Mouse (Mus musculus): ENCODE data around the gene Gm3248.
"Not testable (repeated sequence)": the region's sequence is repeated elsewhere in the genome, so short reads cannot be mapped to it uniquely, and the experiment has no call there.

Gene Gm3248

DNA sequence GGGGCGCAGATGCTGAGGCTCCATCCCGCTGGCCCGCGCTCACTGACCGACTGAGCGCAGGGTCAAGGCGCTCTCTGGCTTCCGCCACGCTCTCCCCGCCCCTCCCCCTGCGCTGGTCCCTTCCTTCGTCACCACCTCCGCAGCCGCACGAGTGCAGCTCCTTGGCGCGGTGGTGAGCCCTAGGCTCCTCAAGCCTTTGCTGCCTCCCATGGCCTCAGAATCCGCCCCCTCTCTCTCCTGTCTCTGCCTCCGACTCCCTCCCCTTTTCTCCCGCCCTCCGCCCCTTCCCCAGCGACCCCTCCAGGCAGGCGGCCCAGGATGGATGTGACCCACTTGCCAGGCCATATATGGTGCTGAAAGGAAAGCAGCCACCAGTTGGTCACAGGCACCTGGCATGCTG, at the start of gene Gm3248:
Gm3248 (minus strand) TSS at position 111 of the 400 bp plus-strand sequence.
- DNase-seq = peak; percentile 7

DNA sequence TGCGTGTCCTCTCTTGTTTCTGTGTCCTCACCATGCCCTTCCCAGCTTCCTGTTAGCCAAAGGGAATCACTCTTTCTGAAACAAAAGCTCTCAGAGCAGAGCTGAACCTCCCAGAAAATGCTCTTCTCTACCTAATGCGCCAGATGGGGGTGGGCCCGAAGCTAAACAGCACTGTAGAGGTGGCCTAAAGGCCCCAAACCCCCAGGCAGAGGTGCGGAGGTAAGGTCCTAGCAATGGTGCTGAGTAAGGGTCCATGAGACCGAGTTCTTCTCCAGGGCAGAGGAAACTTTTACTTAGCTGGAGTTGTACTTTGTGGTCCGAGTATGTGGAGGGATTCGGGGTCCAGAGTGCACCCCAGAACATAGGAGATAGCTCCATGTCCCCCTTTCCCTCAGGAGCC, 25.6 kb upstream of the Gm3248 start:
- peak; percentile 1 for DNase-seq

DNA sequence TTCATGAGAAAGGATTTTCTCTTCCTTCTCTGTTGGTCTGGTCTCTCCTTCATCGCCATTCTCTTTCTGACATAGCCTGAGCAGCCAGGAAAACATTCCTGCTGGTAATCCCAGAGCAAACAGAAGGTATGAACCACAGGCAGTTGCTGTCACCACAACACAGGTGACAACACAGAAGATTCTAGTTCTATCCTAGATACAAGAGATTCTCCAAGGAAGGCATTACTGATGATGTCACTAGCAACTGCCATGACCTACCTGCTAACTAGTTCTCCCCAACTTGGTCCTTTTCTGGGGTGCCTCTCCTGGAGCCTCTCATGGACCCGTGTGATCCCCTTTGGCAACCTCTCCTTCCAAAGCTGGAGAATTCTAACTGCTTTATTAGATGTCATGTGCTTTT, 17.5 kb upstream of the Gm3248 start, which contains the start of gene Gm3453:
Gm3453 (minus strand) TSS at position 101 of the 400 bp plus-strand sequence.
- DNase-seq = not testable (repeated sequence)

DNA sequence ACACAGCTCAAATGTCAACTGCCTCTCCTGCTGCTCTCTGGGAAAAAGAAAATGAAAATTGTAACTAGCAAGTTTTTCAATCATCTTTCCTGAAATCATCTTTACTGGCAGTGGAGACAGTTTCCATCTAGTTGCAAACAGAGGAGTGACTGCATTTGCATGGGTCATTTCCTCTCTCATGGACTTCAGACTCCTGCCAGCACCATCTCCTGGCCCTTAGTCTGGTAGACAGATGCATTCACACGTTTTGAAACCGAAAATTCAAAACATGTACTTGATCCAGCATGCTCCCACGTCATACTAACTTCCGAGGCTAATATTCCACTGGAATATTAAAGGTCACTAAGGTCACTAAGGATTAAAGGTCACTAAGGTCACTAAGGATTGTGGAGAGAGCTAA, 896 bp upstream of the Gm3248 start:
- DNase-seq = not testable (repeated sequence)

DNA sequence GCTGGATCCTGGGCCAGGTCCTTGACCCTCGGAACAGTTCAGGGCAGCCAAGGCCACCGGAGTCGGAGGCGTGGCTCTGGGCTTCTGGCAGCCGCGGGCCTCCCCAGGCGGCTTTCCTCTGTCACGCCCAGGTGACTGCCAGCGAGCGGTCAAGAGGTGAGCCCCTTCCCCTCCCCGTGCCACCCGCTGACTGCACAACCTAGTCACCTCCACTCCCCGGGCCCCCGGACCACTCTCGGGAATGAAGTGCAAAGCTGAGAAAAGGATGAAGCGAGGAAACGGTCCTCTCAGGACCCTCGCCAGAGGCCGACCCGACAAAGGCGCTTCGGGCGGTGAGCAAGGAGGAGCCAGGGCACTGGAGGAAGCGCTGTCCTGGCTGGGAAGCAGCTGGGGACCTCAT, 443 bp downstream of the Gm3248 start:
- not testable (repeated sequence) for DNase-seq

DNA sequence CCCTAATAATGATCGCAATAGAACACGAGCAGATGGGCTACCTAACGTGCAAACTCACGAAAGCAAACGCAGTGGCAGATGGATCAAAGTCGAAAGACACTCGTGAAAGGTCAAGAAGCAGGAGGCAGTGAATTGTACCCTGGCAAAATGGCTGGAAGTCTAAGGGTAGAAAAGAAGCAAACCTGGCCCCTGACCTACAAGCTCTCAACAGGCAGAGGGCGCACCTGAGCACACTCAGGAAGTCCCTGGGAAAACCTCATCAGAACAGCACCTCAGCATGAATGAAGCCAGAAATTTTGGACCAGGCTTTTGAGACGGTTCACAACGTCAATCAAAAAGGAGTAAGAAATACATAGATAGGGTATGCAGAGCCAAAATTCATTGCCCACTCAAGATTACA, 1.1 kb downstream of the Gm3248 start:
- DNase-seq = peak; percentile 11

DNA sequence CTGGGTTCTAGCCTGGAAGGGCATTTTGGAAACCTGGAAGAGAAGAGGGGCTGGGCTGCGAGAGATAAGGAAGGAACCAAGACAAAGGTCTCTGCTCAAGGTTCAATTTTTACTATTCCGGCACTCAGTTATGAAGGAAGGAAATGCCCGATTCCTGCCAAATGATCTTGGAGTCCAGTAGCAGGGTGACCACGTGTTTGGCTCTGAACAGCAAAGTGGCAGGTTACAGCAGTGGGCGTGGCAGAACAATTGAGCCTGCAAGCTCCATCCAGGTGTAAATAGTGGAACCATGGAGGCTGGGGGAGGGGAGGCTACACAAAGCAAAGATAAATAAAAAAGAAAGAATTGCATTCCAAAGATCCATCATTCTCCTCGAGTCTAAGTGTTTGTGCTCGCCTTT, 38.3 kb downstream of the Gm3248 start:
- DNase-seq = not testable (repeated sequence)

DNA sequence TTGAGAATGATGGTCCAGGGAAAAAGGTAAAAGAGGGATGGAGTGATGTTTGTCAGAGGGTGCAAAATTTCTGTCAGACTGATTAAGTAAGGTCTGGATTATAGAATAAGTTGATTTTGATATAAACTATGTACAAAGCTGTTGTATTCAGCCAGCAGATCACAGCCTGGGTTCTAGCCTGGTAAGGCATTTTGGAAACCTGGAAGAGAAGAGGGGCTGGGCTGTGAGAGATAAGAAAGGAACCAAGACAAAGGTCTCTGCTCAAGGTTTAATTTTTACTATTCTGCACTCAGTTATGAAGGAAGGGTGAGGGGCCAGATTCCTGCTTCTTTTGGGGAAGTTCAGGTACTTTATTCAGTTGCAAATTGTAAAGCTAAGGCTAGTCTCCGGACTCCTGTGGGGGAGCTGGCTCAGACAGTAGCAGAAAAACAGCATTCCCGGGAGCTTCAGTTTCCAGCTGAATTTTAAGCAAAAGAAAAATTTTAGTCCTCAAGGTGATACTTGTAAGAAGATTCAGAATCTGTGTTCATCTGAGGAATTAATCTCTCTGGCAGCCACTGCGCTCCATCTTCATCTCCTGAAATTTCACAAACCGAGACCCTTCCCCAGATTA, 43.1 kb downstream of the Gm3248 start:
- not testable (repeated sequence) for DNase-seq

DNA sequence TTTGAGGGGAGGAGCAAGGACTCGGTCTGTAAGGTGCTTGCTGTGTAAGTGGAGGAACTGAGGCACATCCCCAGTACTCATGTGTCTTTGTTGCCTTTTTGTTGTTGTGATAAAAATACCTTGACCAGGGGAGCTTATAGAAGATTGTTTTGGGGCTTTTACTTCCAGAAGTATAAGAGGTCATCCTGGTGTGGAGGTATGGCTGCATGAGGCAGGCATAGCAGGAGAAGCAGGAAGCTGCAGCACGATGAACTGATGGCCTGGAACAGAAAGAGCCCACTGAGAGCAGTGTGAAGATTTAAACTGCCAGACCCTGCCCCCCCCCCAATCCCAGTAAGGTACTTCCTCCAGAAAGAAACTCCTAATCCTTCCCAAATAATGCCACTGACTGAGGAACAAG, 47.8 kb downstream of the Gm3248 start:
- DNase-seq = not testable (repeated sequence)

Measured in cerebellum, adult 11 months (tissue).